Mouse (Mus musculus): Measurements from ENCODE around the gene Mthfd1l.

GRCm38 (mm10) chr10:4158533-4158932 lies 185.6 kb downstream of the Mthfd1l start:
- TF ChIP-seq POLR2A (IDR thresholded peaks at IDR 0.05; ENCODE audit: control insufficient read depth, low read depth, low read length) = no peak
- TF ChIP-seq CTCF (IDR thresholded peaks at IDR 0.05; ENCODE audit: control insufficient read depth, insufficient read depth, insufficient replicate concordance, low read depth, low read length) = no peak
